Mouse (Mus musculus) left cerebral cortex, adult 11 months (tissue): ENCODE measurements around the gene Gm20920.
"Not testable (repeated sequence)": the region's sequence is repeated elsewhere in the genome, so short reads cannot be mapped to it uniquely, and the experiment has no call there.

Experiments used
- DNase-seq: peaks from one replicate; pipeline ENCODE4 v3.0.0; 2022; ENCODE audit warnings: low spot score

Gene Gm20920

DNA sequence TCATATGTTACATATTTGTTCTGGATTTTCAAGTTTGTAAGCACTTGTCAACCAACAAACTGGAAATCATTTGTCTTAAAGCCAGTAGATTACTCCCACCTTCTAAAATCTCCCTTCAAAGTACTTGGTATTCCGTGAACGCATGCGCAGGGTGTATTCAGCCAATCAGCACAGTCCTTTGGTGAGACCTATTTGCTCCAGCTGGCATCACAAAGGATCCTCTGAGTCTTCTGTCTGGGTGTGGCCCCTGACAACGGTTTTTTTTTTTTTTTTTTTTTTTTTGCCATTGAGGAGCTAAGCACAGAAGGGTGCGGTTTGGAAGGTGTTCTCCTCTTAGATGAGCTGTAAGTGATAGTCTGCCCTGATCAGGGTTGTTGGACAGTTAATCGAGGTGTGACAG, at the start of gene Gm20920:
Gene Gm20920 (plus strand): TSS at position 301 of the 400 bp plus-strand sequence.
- DNase-seq, result not testable (repeated sequence)
